Mouse (Mus musculus) lung, postnatal 0 days (tissue): ENCODE data around the gene Hivep3.

Source experiments
- CTCF ChIP-seq: IDR thresholded peaks from 2 replicates; pipeline ENCODE4 v1.5.1; 2016; ENCODE audit warnings: antibody characterized with exemption, mild to moderate bottlenecking
- EP300 ChIP-seq: IDR thresholded peaks from 2 replicates; pipeline ENCODE4 v1.6.1; 2016; ENCODE audit warnings: antibody characterized with exemption, mild to moderate bottlenecking, control low read depth

GRCm38 (mm10) chr4:119915069-119915468 is 181.5 kb downstream of the Hivep3 start:
- TF ChIP-seq CTCF: no peak
- TF ChIP-seq EP300: no peak
